In genomic region chr2:126875871-126876796, GRCm38 (mm10) we compare ENCODE assay signal across 8 mouse cellular contexts. TPM values are rescaled to one million over a fixed set of nuclear protein-coding genes. Genes with fewer than 3 reads are reported as not detected.
DNase-seq lines count a peak whose midpoint lies in the region; ATAC-seq and TF ChIP-seq lines count a peak whose summit lies in the region.

TSS of gene Trpm7 (minus strand) at chr2:126876230.

- no peak for TF ChIP-seq CTCF in E14TG2a.4 (conservative IDR thresholded peaks at IDR 0.05; ENCODE audit: low read length)
- TF ChIP-seq CTCF in heart, postnatal 0 days (IDR thresholded peaks at IDR 0.05; ENCODE audit: low read depth): no peak
- TF ChIP-seq CTCF in testis, adult 2 months (IDR thresholded peaks at IDR 0.05; ENCODE audit: control insufficient read depth, insufficient read depth, insufficient replicate concordance, low read depth, low read length): no peak

- H3K4me2 ChIP-seq in forebrain, embryonic 12.5 days: peak within 1 kb of the TSS; percentile 75
- H3K4me2 ChIP-seq in heart, postnatal 0 days (ENCODE audit: low read depth, low read length): peak within 1 kb of the TSS; percentile 73
- peak within 1 kb of the TSS; percentile 84 for H3K4me2 ChIP-seq in liver, embryonic 16.5 days (ENCODE audit: low read depth, low read length)
- H3K4me2 ChIP-seq in neural tube, embryonic 13.5 days: peak within 1 kb of the TSS; percentile 71

- H3K4me1 ChIP-seq in E14TG2a.4 (replicated peaks; ENCODE audit: low read depth, low read length): peaks cover 21% of the 10 kb centered on the region
- peaks cover 10% of the 10 kb centered on the region for H3K4me1 ChIP-seq in forebrain, embryonic 12.5 days
- H3K4me1 ChIP-seq in heart, postnatal 0 days (ENCODE audit: control insufficient read depth, insufficient read depth): peaks cover 24% of the 10 kb centered on the region
- H3K4me1 ChIP-seq in liver, embryonic 16.5 days (ENCODE audit: control insufficient read depth, low read depth, low read length): peaks cover 6% of the 10 kb centered on the region
- H3K4me1 ChIP-seq in neural tube, embryonic 13.5 days (replicated peaks): peaks cover 23% of the 10 kb centered on the region
- H3K4me1 ChIP-seq in testis, adult 2 months (ENCODE audit: control insufficient read depth, insufficient read depth, low read length): no peaks in the 10 kb centered on the region

- peak within 1 kb of the TSS; percentile 95 for H3K9ac ChIP-seq in forebrain, embryonic 12.5 days
- peak within 1 kb of the TSS; percentile 97 for H3K9ac ChIP-seq in heart, postnatal 0 days (replicated peaks; ENCODE audit: low read depth, low read length)
- peak within 1 kb of the TSS; percentile 82 for H3K9ac ChIP-seq in liver, embryonic 16.5 days (ENCODE audit: low read depth, low read length)
- peak within 1 kb of the TSS; percentile 93 for H3K9ac ChIP-seq in neural tube, embryonic 13.5 days

- DNase-seq in c-Kit-positive CD71-positive TER-119-positive erythroid progenitor cells, embryonic 14.5 days (ENCODE audit: low spot score): peak; percentile 87
- DNase-seq in heart, postnatal 0 days (ENCODE audit: low spot score): peak; percentile 97
- DNase-seq in kidney, postnatal 4 days: peak; percentile 93 to 96

- H3K36me3 ChIP-seq in E14TG2a.4 (ENCODE audit: insufficient read depth, low read length): no peaks in the 10 kb centered on the region
- H3K36me3 ChIP-seq in forebrain, embryonic 12.5 days (replicated peaks): no peaks in the 10 kb centered on the region
- H3K36me3 ChIP-seq in heart, postnatal 0 days (replicated peaks; ENCODE audit: control insufficient read depth, insufficient read depth, low read length): no peaks in the 10 kb centered on the region
- H3K36me3 ChIP-seq in liver, embryonic 16.5 days (ENCODE audit: control insufficient read depth, insufficient read depth): no peaks in the 10 kb centered on the region
- H3K36me3 ChIP-seq in neural tube, embryonic 13.5 days: no peaks in the 10 kb centered on the region
- H3K36me3 ChIP-seq in testis, adult 2 months (ENCODE audit: control insufficient read depth, insufficient read depth, low read length): no peaks in the 10 kb centered on the region

- H3K9me3 ChIP-seq in E14TG2a.4 (ENCODE audit: low read length): no peaks in the 10 kb centered on the region
- H3K9me3 ChIP-seq in forebrain, embryonic 12.5 days: no peaks in the 10 kb centered on the region
- H3K9me3 ChIP-seq in heart, postnatal 0 days (replicated peaks; ENCODE audit: control insufficient read depth, low read length): no peaks in the 10 kb centered on the region
- H3K9me3 ChIP-seq in liver, embryonic 16.5 days (replicated peaks; ENCODE audit: control insufficient read depth, low read length): no peaks in the 10 kb centered on the region
- H3K9me3 ChIP-seq in neural tube, embryonic 13.5 days: no peaks in the 10 kb centered on the region

- peak; percentile 81 for TF ChIP-seq POLR2A in testis, adult 2 months (IDR thresholded peaks at IDR 0.05; ENCODE audit: control insufficient read depth, low read depth, low read length)

- ATAC-seq in forebrain, embryonic 12.5 days (ENCODE audit: low FRiP score): peak; percentile 98
- ATAC-seq in heart, postnatal 0 days (ENCODE audit: insufficient read depth, low read depth): peak; percentile 97
- ATAC-seq in liver, embryonic 16.5 days (ENCODE audit: low read depth): peak; percentile 97
- peak; percentile 98 for ATAC-seq in neural tube, embryonic 13.5 days (ENCODE audit: low read depth)

- 1% methylated on average over 81 of the region's 81 CpGs for whole genome bisulfite sequencing in forebrain, embryonic 12.5 days
- under 1% methylated on average over 73 of the region's 81 CpGs for WGBS in heart, postnatal 0 days
- WGBS in liver, embryonic 16.5 days (ENCODE audit: insufficient replicate concordance): 1% methylated on average over 77 of the region's 81 CpGs
- under 1% methylated on average over 81 of the region's 81 CpGs for WGBS in neural tube, embryonic 13.5 days

- peaks cover 2% of the 10 kb centered on the region; the same call in 1 of the 2 replicates for H3K27me3 ChIP-seq in E14TG2a.4 (ENCODE audit: insufficient read depth, low read length)
- no peaks in the 10 kb centered on the region for H3K27me3 ChIP-seq in forebrain, embryonic 12.5 days
- no peaks in the 10 kb centered on the region for H3K27me3 ChIP-seq in heart, postnatal 0 days (ENCODE audit: control insufficient read depth, insufficient read depth, low read length)
- H3K27me3 ChIP-seq in liver, embryonic 16.5 days (ENCODE audit: control insufficient read depth, insufficient read depth, low read depth, low read length): no peaks in the 10 kb centered on the region
- no peaks in the 10 kb centered on the region for H3K27me3 ChIP-seq in neural tube, embryonic 13.5 days
- no peaks in the 10 kb centered on the region for H3K27me3 ChIP-seq in testis, adult 2 months (ENCODE audit: control insufficient read depth, insufficient read depth, low read length)

- peak within 1 kb of the TSS; percentile 98 for H3K27ac ChIP-seq in forebrain, embryonic 12.5 days
- peak within 1 kb of the TSS; percentile 99 for H3K27ac ChIP-seq in heart, postnatal 0 days (ENCODE audit: low read depth)
- H3K27ac ChIP-seq in liver, embryonic 16.5 days (ENCODE audit: low read length): peak within 1 kb of the TSS; percentile 99
- H3K27ac ChIP-seq in neural tube, embryonic 13.5 days (replicated peaks): peak within 1 kb of the TSS; percentile 97
- peak within 1 kb of the TSS; percentile 86 for H3K27ac ChIP-seq in testis, adult 2 months (ENCODE audit: control insufficient read depth, insufficient read depth, low read depth, low read length)

- peak within 1 kb of the TSS; percentile 91 for H3K4me3 ChIP-seq in E14TG2a.4 (replicated peaks; ENCODE audit: low read length)
- peak within 1 kb of the TSS; percentile 86 for H3K4me3 ChIP-seq in forebrain, embryonic 12.5 days (replicated peaks)
- peak within 1 kb of the TSS; percentile 87 for H3K4me3 ChIP-seq in heart, postnatal 0 days (ENCODE audit: low read depth, low read length)
- peak within 1 kb of the TSS; percentile 84 for H3K4me3 ChIP-seq in liver, embryonic 16.5 days (ENCODE audit: low read depth, low read length)
- peak within 1 kb of the TSS; percentile 98 for H3K4me3 ChIP-seq in neural tube, embryonic 13.5 days
- peak within 1 kb of the TSS; percentile 89 for H3K4me3 ChIP-seq in testis, adult 2 months (ENCODE audit: control insufficient read depth, low read depth, low read length)

- TF ChIP-seq EP300 in heart, postnatal 0 days (IDR thresholded peaks at IDR 0.05; ENCODE audit: low read depth): peak; percentile 29

RNA-seq across cellular contexts. Expression of gene Trpm7, which starts in this region (rescaled TPM):
- 40.2 and 43.5 TPM in 2 replicates for polyA plus RNA-seq in forebrain, embryonic 12.5 days (2016; fragmentation: Nextera tagmentation; extraction: Ambion mirVana)
- 30.4 and 39.7 TPM in 2 replicates for total RNA-seq in heart, postnatal 0 days (2014; rRNA removed; ENCODE audit: low replicate concordance)
- 35.6 and 35.7 TPM in 2 replicates for polyA plus RNA-seq in heart, postnatal 0 days (2015; fragmentation: Nextera tagmentation; extraction: Ambion mirVana)
- polyA plus RNA-seq in liver, embryonic 16.5 days (2015; fragmentation: Nextera tagmentation; extraction: Ambion mirVana): 15.8 and 18.4 TPM in 2 replicates
- 30.0 and 36.1 TPM in 2 replicates for polyA plus RNA-seq in neural tube, embryonic 13.5 days (2015; fragmentation: Nextera tagmentation; extraction: Ambion mirVana)
- polyA plus RNA-seq in testis, adult 2 months (2012; rRNA removed): 3.1 and 6.2 TPM in 2 replicates

Comparison
In these comparisons a context has a peak if more than half of its experiments do, and no peak if none do; other contexts are left out.
1. Peak in every context shown above with its lines: DNase-seq, ATAC-seq, H3K4me3 ChIP-seq and H3K27ac ChIP-seq.